Mouse (Mus musculus) spleen, postnatal 10 days (tissue): Measurements from ENCODE around the gene Gm3646.

Experiments
- DNase-seq, 2 experiments: peaks; one replicate each; pipeline ENCODE4 v3.0.0; 2021 to 2022; ENCODE audit warnings: low spot score in 2 of 2

Gene Gm3646

DNA sequence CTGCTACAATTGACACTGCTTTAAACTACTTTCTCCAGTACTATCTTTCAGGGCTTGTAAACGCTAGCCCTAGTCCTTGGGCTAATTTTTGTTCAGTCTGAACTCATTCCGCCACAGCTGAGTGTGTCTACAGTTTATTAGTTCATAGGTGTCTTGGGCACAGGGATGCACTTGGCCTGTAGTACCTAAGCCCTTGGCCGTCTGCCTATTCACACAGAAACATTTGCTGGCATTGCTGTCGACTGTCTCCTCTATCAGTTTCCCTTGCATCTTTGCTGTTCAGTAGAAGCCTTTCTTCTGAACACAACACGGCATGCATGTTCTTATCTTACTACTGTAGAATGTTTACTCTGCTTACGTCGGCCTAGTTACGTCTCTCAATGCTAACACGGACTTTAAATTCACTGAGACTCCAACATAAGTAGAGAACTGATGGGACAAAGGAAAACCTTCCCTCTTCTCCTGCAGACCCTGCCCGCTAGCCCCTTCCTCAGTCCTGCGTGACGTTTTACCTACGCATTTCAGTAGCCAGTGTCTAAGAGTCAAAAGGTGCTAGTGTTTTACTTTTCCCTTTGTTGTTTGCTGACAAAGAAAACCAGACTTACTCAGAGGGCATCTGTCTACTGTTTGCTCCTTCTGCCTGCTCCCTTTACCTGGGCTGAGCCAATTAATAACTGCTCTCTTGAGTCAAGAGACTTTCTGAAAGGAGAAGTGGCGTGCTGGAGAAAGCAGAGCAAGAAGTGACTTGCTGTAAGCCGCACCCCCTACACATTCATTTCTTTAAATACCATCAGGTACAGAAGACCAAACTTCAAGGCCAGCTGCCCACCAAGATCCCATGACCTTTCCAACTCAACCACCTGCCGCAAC is 25.8 kb downstream of the Gm3646 start:
- no peak for DNase-seq

DNA sequence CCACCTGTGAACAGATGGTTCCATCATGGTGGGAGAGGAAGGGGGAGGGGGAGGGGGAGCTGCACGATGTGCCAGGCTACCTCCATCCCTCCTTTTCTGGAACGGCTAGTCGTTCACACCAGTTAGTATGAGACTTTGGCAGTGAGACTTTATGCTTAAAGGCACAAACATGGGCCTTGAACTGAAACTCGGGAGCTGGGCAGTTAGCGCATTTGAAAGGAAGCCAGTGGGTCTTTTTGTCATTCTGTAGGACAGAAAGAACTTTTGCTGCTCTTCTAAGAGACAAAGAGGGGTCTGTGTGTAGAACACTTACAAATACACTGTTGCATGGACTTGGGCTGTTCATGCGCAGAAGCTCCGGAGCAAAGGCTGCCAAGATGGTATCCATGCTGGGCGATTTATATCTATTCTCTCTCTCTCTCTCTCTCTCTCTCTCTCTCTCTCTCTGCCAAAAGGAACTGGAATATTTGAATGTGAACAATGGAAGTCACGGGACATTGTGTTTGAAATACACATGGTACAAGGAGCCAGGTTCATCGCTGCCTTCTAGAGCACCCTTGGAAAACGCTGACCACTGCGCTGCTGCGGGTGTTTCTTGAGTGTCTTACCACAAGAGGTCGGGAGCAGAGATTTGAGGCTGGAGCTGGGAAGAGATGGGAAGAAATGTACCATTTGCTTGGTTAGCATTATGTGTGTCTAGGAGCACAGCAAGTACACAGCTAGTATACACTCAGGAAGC is 31.0 kb downstream of the Gm3646 start:
- no peak for DNase-seq

DNA sequence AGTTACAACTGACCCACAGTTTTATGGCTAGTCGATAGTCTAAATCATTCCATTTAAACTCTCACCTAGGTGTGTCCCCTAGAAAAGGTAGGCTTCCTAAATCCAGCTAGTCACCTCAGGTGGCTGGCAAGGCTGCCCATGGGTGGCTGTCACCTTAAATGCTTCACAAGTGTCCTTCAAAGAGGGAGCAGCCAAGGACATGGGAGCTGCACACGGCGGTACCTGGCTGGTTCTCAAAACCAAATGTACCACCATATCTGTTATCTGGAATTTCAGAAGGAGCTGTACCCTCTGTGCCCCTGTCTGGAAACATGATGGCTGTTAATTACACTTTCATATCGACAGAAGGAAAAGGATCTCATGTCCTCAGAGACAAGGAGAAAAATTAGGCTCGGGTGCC is 31.6 kb downstream of the Gm3646 start:
- DNase-seq, result no peak

DNA sequence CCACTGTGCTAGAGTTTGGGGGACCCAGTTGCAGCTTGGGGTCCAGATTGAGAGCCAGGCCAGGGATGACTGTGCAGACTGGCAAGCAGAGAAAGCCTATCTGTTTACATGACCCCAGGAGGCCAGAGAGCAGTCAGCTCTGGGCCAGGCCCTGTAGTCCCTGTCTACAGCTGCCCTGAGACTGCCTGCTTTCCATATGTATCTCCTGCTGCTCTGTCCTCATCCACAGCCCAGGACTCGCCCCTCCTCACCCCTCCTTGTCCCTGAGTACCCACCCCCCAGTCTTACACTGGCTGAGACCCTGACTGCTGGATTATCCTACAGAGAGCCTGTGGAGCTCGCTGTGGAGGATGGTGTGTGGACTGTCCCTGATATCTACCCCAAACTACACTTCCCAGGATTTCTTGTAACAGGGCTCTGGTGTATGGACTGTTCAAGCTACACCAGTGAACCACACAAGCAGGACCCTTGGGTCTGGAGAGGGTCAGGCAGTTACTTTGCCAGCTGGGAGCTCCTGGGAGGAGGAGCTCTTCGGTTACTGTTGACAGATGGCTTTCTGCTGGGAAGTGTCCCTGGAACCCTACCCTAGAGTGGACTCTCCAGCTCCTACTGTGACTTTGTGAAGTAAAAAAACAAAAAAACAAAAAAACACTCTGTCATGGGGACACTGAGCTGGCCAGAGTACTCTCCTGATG is 32.6 kb downstream of the Gm3646 start:
- DNase-seq, result no peak

DNA sequence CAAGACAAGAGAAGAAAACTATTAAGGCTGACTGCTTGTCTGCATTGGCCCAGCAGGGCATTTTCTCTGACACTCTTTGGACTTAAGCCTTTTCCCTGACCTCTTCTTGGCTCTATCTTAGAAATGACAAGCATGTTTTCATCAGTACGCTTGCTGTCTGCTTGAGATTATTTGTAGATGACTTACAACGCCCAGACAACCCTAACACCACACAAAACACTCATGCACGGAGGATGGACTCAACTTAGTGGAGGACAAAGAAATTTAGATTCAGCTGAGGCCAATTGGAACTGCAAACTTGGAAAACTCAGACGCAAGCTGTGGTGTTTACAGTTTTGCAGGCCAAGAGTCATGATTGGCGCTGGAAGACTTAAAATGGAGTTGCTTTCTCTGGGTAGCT is 34.7 kb downstream of the Gm3646 start:
- DNase-seq, result no peak

DNA sequence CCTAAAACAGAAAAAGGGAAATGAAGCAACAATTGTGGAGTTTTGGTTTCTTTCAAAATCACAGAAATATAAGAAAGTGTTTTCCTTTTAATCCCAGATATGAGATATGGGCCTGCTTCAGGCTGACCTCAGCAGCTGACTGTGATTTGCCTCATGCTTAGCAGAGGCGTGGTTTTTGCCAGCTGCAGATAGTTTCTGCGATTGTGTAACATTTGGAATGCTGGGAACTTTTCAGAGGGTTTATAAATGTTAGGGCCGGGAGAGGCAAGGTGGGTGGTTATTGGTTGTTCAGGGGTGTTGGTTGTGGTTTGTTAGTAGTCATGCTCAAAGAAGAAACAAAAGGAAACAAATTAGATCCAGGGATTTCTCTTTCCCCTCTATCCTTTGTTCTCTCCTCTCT is 37.1 kb downstream of the Gm3646 start:
- no peak for DNase-seq

DNA sequence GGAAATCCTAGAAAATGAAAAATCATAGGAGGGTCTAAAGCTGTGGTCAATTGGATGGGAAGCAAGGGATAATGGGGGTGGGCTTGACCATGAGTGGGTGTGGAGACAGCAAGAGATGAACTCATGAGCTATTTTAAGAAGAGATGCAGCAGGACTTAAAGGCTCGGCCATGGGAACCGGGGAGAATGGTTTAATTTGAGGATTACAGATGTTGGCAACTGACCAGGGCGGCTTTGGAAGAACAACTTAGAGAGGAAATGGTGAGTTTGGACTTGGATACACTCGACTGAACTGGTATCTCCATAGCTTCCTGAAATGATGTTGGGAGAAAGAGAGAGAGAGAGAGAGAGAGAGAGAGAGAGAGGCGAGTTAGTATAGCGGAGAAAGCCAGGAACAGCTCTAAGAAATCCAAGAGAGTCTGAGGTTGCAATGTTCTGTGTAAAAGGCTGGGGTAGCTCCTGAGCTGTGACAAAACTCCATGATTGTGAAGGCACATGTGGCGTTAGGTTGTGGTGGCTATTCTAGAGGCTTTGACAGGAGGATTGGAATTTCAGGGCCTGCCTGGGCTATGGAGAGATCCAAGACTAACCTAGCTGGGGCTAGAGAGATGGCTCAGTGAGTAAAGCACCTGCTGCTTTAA is 39.2 kb downstream of the Gm3646 start:
- no peak for DNase-seq

DNA sequence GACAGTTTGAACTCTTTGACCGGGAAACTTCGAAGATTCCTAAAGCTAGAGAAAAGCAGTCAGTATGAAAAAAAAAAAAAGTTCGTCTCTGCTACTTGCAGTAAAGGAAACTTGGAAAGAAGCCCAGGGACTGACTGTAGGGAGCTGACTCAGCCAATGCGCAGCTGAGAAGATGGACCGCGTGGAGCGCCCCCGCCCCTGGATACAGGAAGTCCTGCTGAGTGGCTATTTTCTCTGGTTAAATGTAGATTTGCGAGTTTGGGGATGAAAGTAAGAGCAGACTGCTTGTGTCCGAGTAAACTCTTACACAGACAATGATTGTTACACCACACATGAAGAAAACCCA is 43.1 kb downstream of the Gm3646 start:
- DNase-seq, result peak in 1 of 2 experiments; percentile 62

DNA sequence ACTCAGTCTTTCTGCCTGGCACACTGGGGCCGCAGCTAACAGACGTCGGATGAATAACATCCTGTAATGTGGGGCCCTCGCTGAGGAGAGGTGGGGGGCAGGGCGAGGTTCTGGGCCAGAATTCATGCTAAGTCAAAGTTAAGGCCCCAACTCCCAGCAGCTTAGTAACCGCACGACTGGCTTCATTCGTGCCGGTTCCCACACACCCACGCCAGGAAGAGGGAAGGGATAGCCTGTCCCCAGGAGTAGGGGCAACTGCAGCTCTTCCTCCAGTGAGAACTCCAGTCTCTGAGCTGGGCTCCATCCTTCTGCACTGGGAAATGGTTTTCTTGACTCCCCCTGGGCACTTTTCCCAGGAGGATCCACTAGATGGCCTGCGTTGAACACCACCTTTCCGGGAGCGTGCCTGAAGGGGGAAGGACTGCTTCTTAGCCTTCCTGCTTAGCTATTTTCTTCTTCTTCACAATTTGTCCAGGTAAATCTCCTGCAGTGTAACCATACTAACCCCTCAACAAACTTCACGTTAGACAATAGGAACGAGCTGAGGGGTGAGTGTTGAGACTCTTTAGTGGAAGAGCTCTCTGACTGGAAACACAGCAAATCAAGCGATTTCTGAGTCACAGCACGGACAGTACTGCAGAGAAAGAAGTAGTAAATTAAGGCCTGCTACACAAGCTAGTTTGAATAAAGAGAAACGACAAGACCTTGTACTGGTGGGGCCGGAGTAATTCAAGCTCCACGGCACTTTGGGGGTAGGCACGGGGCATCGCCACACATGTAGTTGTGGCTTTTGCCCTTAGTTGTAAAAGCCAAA is 43.7 kb downstream of the Gm3646 start:
- DNase-seq, result peak in 1 of 2 experiments; percentile 49

DNA sequence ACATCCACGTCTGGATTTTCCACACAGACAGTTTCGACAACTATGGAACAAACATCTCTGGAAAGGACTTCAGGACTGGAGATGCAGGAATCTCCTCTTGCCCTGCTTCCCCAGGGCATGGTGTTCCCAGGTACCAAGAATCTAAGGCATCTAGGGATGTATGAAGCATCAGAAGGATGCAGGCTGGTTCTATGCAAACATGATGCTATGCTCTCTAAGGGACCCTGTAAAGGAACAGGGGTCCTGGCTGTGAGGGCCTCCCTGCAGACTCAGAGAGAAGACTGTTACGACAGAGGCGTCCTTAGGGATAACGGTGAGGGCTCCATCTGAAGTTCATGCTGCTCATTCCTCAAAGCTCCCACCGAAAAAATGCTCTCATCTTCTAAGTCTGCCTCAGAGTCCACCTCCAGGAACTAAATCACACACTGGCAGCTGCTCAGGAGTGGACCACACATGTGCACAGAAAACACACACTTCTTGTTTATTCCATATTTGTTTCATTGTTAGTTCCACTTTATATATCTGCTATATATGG is 44.9 kb downstream of the Gm3646 start:
- no peak for DNase-seq

DNA sequence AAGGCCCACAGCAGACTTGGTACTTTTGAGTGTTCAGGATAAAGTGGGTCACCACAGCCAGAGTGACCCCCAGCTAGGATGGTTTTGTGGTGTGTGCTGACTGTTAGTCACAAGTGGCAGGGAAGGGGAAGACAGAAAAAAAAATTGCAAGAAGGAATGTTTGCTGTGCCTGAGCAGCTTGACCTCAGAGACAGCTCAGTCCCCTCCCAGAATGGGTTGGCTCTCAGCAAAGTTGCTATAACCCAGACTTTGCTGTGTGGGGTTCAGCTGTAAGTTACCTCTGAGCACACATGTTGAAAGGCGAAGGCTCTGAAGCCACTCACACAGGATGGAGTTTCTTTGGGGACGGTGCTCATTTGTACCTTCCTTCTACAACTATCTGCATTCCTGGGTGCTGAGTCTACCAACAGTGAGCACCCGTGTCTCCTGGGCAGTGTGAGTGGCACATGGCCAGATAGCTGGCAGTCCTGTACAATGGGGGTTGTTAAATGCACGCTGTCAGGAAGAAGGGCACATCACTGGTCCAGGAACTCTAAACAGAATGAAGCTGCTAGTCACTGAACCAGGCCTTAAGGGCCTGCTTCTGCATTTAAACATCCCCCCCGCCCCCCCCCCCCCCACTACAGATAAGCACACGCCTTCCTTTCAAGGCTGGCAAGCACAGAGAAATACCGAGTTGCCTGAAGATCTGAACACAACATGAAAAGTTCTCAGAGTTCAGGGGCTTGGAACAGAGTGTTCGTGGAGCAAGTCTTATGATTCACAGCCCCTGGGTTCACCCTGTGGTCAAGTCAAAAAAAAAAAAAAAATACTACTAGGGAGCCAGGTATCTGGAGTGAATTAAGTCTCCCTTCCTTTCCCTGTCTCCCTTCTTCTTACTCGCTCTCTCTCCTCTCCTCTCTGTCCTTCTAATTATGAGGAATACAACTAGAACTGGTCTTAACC is 45.6 kb downstream of the Gm3646 start:
- no peak for DNase-seq

DNA sequence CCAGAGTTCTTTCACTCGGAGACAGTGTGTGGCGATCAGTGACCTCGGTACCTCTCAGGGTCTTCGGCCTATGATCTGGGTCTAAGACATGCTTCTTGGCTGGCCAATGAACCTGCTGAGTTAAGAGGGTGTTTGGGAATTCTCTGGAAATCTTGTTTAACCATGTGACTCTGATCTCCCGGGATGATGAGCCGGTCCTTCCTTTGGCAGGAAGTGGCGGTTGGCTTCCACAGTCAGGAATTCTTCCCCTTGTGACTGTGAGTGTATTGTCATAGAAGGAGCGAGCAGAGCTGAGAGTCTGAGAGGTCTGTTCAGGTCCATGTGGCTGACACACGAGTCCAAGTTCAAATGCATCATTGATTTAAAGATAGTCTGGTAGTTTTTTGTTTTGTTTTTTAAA is 46.9 kb downstream of the Gm3646 start:
- DNase-seq, result no peak

DNA sequence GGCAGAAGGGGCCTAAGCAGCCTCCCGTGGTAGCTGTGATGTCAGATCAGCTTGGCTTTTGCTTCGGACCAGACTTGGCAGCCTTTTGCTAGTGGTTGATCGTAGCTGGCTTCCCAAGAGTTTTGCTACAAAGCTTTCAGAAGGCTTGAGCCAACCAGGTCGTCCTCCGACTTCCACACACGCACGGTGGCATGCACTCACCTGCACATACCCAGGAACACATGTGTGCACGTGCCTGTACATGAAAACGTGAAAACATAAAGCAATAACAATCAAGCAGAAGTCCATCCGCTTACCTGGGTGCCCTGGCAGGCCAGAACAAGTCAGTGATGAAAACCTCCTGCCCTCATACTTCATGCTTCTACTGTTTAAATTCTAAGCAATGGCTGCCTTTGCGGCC is 48.2 kb downstream of the Gm3646 start:
- no peak for DNase-seq

DNA sequence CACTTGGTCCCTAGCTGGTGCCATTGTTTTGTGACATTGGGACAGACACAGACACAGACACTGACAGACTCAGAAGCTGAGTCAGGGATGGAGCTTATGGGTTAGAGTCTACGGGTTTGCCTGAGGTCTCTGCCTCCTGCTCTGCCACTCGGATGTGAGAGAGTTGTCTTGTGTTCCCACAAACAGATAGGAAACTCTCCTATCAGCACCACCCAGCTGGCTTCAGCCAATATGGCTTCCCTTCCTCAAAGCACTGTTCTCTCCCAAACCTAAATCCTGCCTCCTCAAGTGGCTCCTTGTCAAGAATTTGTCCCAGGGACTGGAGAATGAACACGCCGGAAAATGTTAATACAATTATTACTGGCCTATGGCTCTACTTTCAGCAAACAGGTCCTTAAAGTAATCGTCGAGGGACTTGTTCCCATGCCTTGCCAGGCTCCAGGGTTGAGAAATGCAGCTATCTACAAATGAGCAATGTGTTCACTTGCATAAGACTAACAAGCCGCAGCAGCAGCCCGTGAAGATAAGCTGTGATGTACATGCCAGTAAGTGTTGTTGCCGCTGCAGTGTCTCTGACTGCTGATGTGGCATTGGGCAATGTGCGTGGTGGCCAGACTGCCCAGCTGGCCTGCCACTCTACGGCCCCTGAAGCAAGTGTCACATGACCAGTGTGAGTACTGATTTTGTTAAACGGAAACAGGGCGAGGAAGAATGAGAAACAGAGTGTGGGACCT is 50.7 kb downstream of the Gm3646 start:
- DNase-seq, result peak; percentile 17 to 66
